Mouse (Mus musculus): ENCODE measurements around the gene 2410141K09Rik.
"Not testable (repeated sequence)": the region's sequence is repeated elsewhere in the genome, so short reads cannot be mapped to it uniquely, and the experiment has no call there.

DNA sequence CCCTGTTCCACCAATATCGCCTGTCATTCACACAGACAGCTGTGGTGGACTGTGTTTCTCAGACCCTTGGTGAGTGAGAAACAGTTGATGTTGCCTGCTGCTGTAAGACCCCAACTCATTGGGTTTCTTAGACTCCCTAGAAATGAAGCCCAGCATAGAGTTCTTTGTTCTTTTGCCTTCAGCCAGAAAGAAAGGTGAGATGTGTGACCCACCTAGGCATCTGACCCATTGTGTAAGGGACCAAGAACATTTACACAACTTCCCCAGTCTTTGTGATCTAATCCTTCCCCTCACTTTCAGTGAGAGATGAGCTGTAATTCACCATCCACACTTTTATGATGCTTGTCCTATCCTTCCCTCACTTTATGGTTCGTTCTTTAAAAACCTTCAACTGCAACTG lies 26.0 kb downstream of the 2410141K09Rik start:
- TF ChIP-seq CTCF (IDR thresholded peaks at IDR 0.05); POLR2A (IDR thresholded peaks at IDR 0.05; ENCODE audit: insufficient read depth, low read depth, low read length); EP300 (IDR thresholded peaks at IDR 0.05; ENCODE audit: insufficient read depth, low read depth, low read length): not testable (repeated sequence)
